Mouse (Mus musculus): ENCODE measurements around the gene Myh6. TPM values are rescaled to one million over a fixed set of nuclear protein-coding genes. Genes with fewer than 3 reads are reported as not detected.

Myh6 gene
- polyA plus RNA-seq, 1 experiment from 2014 or later: 0.18 TPM

- in situ Hi-C loops (cut with MboI; ENCODE audit: low pct_unique_long_range_greater_than_20kb): no loop called here
- ATAC-seq (no peak), DNase-seq (ENCODE audit: low read depth, low spot score) (no peak)
- ChIA-PET POLR2A (no interaction called here), CTCF (interaction anchor here (1.4 kb wide), 1 partner anchor 10 kb away, joined by 6 read pairs; no protein-coding TSS in a partner anchor)
- no peak for TF ChIP-seq CTCF (IDR thresholded peaks at IDR 0.05)
- peaks cover 29% of the 10 kb centered on the region for H3K27me3 ChIP-seq
Measured at GRCm38 (mm10) chr14:54930431-54930830, 36.3 kb downstream of the Myh6 start.

- in situ Hi-C loops (cut with MboI; ENCODE audit: low pct_unique_long_range_greater_than_20kb): no loop called here
- TF ChIP-seq CTCF (IDR thresholded peaks at IDR 0.05): no peak
- DNase-seq (ENCODE audit: low read depth, low spot score) (no peak), ATAC-seq (no peak)
- CTCF ChIA-PET: interaction anchor here (1.4 kb wide), 1 partner anchor 10 kb away, joined by 6 read pairs; no protein-coding TSS in a partner anchor
- POLR2A ChIA-PET: no interaction called here
- peaks cover 26% of the 10 kb centered on the region for H3K27me3 ChIP-seq
Measured at GRCm38 (mm10) chr14:54929801-54930200, 36.9 kb downstream of the Myh6 start.

- peaks cover 18% of the 10 kb centered on the region for H3K27me3 ChIP-seq
- no peak for TF ChIP-seq CTCF (IDR thresholded peaks at IDR 0.05)
- ATAC-seq (no peak), DNase-seq (ENCODE audit: low read depth, low spot score) (no peak)
- CTCF ChIA-PET: interaction anchor here (1.5 to 2.0 kb wide), 2 partner anchors 11 to 88 kb away, joined by 3 to 4 read pairs; partner anchors contain the start of gene Ngdn
- POLR2A ChIA-PET: interaction anchor here (1.7 kb wide), 1 partner anchor 17 kb away, joined by 3 read pairs; no protein-coding TSS in a partner anchor
- in situ Hi-C loops (cut with MboI; ENCODE audit: low pct_unique_long_range_greater_than_20kb): no loop called here
Measured at GRCm38 (mm10) chr14:54927296-54927695, 39.4 kb downstream of the Myh6 start.

- ChIA-PET CTCF (interaction anchor here (1.5 to 2.0 kb wide), 2 partner anchors 12 to 88 kb away, joined by 3 to 4 read pairs; partner anchors contain the start of gene Ngdn), POLR2A (interaction anchor here (1.1 to 1.7 kb wide), 2 partner anchors 14 to 16 kb away, joined by 3 to 4 read pairs; partner anchors contain the start of gene Slc22a17)
- peaks cover 18% of the 10 kb centered on the region for H3K27me3 ChIP-seq
- in situ Hi-C loops (cut with MboI; ENCODE audit: low pct_unique_long_range_greater_than_20kb): no loop called here
- TF ChIP-seq CTCF (IDR thresholded peaks at IDR 0.05): no peak
- ATAC-seq: no peak
- no peak for DNase-seq (ENCODE audit: low read depth, low spot score)
Measured at GRCm38 (mm10) chr14:54926401-54927158, 40.1 kb downstream of the Myh6 start.

GRCm38 (mm10) chr14:54925349-54926342 lies 41.1 kb downstream of the Myh6 start, which contains the start of gene Efs:
TSS of gene Efs (minus strand) at chr14:54926126.
- in situ Hi-C loops (cut with MboI; ENCODE audit: low pct_unique_long_range_greater_than_20kb): no loop called here
- CTCF ChIA-PET: no interaction called here
- peaks cover 18% of the 10 kb centered on the region for H3K27me3 ChIP-seq
- POLR2A ChIA-PET: interaction anchor here (1.1 to 1.7 kb wide), 2 partner anchors 13 to 15 kb away, joined by 3 to 4 read pairs; partner anchors contain the start of gene Slc22a17
- no peak for DNase-seq (ENCODE audit: low read depth, low spot score)
- ATAC-seq: no peak
- TF ChIP-seq CTCF (IDR thresholded peaks at IDR 0.05): no peak

GRCm38 (mm10) chr14:54924641-54925348 lies 41.9 kb downstream of the Myh6 start:
- ATAC-seq (no peak), DNase-seq (ENCODE audit: low read depth, low spot score) (no peak)
- TF ChIP-seq CTCF (IDR thresholded peaks at IDR 0.05): no peak
- peaks cover 18% of the 10 kb centered on the region for H3K27me3 ChIP-seq
- POLR2A ChIA-PET: no interaction called here
- CTCF ChIA-PET: no interaction called here
- in situ Hi-C loops (cut with MboI; ENCODE audit: low pct_unique_long_range_greater_than_20kb): no loop called here

- ChIA-PET CTCF (interaction anchor here (1.1 to 1.6 kb wide), 2 partner anchors 9 to 18 kb away, joined by 3 to 5 read pairs; no protein-coding TSS in a partner anchor), POLR2A (interaction anchor here (1.1 kb wide), 1 partner anchor 12 kb away, joined by 3 read pairs; the partner anchor contains the start of gene Il25)
- ATAC-seq (no peak), DNase-seq (ENCODE audit: low read depth, low spot score) (no peak)
- no peak for TF ChIP-seq CTCF (IDR thresholded peaks at IDR 0.05)
- peaks cover 18% of the 10 kb centered on the region for H3K27me3 ChIP-seq
- in situ Hi-C loops (cut with MboI; ENCODE audit: low pct_unique_long_range_greater_than_20kb): no loop called here
Measured at GRCm38 (mm10) chr14:54920076-54920685, 46.5 kb downstream of the Myh6 start.

- peaks cover 15% of the 10 kb centered on the region for H3K27me3 ChIP-seq
- POLR2A ChIA-PET: interaction anchor here (1.5 kb wide), 1 partner anchor 13 kb away, joined by 4 read pairs; the partner anchor contains the start of gene Efs
- CTCF ChIA-PET: interaction anchor here (1.6 kb wide), 1 partner anchor 102 kb away, joined by 5 read pairs; the partner anchor contains the start of gene Ngdn
- no peak for TF ChIP-seq CTCF (IDR thresholded peaks at IDR 0.05)
- DNase-seq (ENCODE audit: low read depth, low spot score) (no peak), ATAC-seq (no peak)
- in situ Hi-C loops (cut with MboI; ENCODE audit: low pct_unique_long_range_greater_than_20kb): no loop called here
Measured at GRCm38 (mm10) chr14:54913343-54913742, 53.4 kb downstream of the Myh6 start.

- POLR2A ChIA-PET: interaction anchor here (1.5 kb wide), 1 partner anchor 14 kb away, joined by 4 read pairs; the partner anchor contains the start of gene Efs
- TF ChIP-seq CTCF (IDR thresholded peaks at IDR 0.05): no peak
- H3K27me3 ChIP-seq: peaks cover 11% of the 10 kb centered on the region
- DNase-seq (ENCODE audit: low read depth, low spot score) (no peak), ATAC-seq (peak; percentile 60)
- CTCF ChIA-PET: interaction anchor here (1.6 kb wide), 1 partner anchor 102 kb away, joined by 5 read pairs; the partner anchor contains the start of gene Ngdn
- in situ Hi-C loops (cut with MboI; ENCODE audit: low pct_unique_long_range_greater_than_20kb): no loop called here
Measured at GRCm38 (mm10) chr14:54912886-54913285, 53.8 kb downstream of the Myh6 start, which contains the start of gene Slc22a17. TSS of gene Slc22a17 (minus strand) at chr14:54913132.
